Mouse (Mus musculus) CH12.LX (cell line): ENCODE data around the gene Dapk2. TPM values are rescaled to one million over a fixed set of nuclear protein-coding genes. Genes with fewer than 3 reads are reported as not detected.

Experiments
- DNase-seq: peaks from one replicate; pipeline ENCODE4 v3.0.0-alpha.2; 2013; ENCODE audit errors: extremely low read depth
- H3K27ac ChIP-seq: 2 replicates; pipeline ENCODE4 v1.5.1; 2012; ENCODE audit warnings: low read depth, mild to moderate bottlenecking, control low read depth, moderate library complexity; ENCODE audit not compliant: insufficient read depth
- H3K27me3 ChIP-seq: replicated peaks from 2 replicates; pipeline ENCODE3; 2012; ENCODE audit warnings: inconsistent platforms
- H3K36me3 ChIP-seq, 2 experiments: replicated peaks in 1 of 2; 2 replicates each; pipeline versions ENCODE3 to v1.6.1; 2012; ENCODE audit warnings: inconsistent platforms in 1 of 2, low read length in 1 of 2, mild to moderate bottlenecking in 1 of 2, mixed read lengths in 1 of 2, moderate library complexity in 1 of 2; ENCODE audit not compliant: control insufficient read depth in 1 of 2, insufficient read depth in 1 of 2
- H3K4me1 ChIP-seq, 2 experiments: 2 replicates each; pipeline ENCODE4 v1.6.1; 2012; ENCODE audit warnings: inconsistent platforms in 1 of 2, moderate library complexity in 1 of 2; ENCODE audit not compliant: insufficient read depth in 2 of 2, control insufficient read depth in 1 of 2
- H3K4me2 ChIP-seq: 2 replicates; pipeline ENCODE4 v1.6.1; 2012; ENCODE audit warnings: low read depth, mild to moderate bottlenecking, control low read depth; ENCODE audit not compliant: poor library complexity, insufficient read depth, severe bottlenecking
- H3K4me3 ChIP-seq, 3 experiments: fragments of 150-350 bp in 1 of 3; sonication (generic) in 1 of 3; replicated peaks in 1 of 3; 2 replicates each; pipeline versions ENCODE3 to v1.5.1; 2011 to 2012; ENCODE audit warnings: low read depth in 2 of 3, low read length in 2 of 3, mild to moderate bottlenecking in 2 of 3, moderate library complexity in 2 of 3, control low read depth in 1 of 3, improper control_type of control experiment in 1 of 3, inconsistent platforms in 1 of 3, mixed read lengths in 1 of 3; ENCODE audit not compliant: poor library complexity in 1 of 3
- H3K79me2 ChIP-seq: replicated peaks from 2 replicates; pipeline ENCODE4 v1.6.1; 2012; ENCODE audit warnings: mild to moderate bottlenecking, moderate library complexity; ENCODE audit not compliant: control insufficient read depth, poor library complexity, insufficient read depth, severe bottlenecking; ENCODE audit errors: extremely low read depth
- H3K9ac ChIP-seq: 2 replicates; pipeline ENCODE4 v1.6.1; 2012; ENCODE audit warnings: low read depth, mild to moderate bottlenecking, control low read depth, moderate library complexity; ENCODE audit not compliant: insufficient read depth
- H3K9me3 ChIP-seq: replicated peaks from 2 replicates; pipeline ENCODE3; 2012; ENCODE audit warnings: low read length, inconsistent platforms, mixed read lengths
- BHLHE40 ChIP-seq: IDR thresholded peaks from 2 replicates; pipeline ENCODE4 v1.6.1; 2011; ENCODE audit warnings: mild to moderate bottlenecking, low read depth, low read length, improper control_type of control experiment
- CHD1 ChIP-seq: IDR thresholded peaks from 2 replicates; pipeline ENCODE4 v1.6.1; 2012; ENCODE audit warnings: low read depth, low read length, improper control_type of control experiment, inconsistent platforms
- CTCF ChIP-seq, 2 experiments: IDR thresholded peaks in 1 of 2; conservative IDR thresholded peaks in 1 of 2; 2 replicates each; pipeline ENCODE4 v1.5.1; 2011 to 2012; ENCODE audit warnings: low read depth in 2 of 2, low read length in 2 of 2, improper control_type of control experiment in 1 of 2, inconsistent platforms in 1 of 2, mild to moderate bottlenecking in 1 of 2, moderate library complexity in 1 of 2
- E2F4 ChIP-seq: IDR thresholded peaks from 2 replicates; pipeline ENCODE4 v1.6.1; 2011; ENCODE audit warnings: low read depth, low read length, improper control_type of control experiment; ENCODE audit not compliant: insufficient replicate concordance
- ELF1 ChIP-seq: IDR thresholded peaks from 2 replicates; pipeline ENCODE4 v1.6.1; 2014; ENCODE audit warnings: low read depth, mild to moderate bottlenecking, inconsistent platforms, low read length, improper control_type of control experiment
- EP300 ChIP-seq: IDR thresholded peaks from 2 replicates; pipeline ENCODE4 v1.6.1; 2011; ENCODE audit warnings: low read length, improper control_type of control experiment
- GABPA ChIP-seq: IDR thresholded peaks from 2 replicates; pipeline ENCODE4 v1.6.1; 2012; ENCODE audit warnings: low read depth, low read length, improper control_type of control experiment, inconsistent platforms; ENCODE audit not compliant: insufficient replicate concordance
- HCFC1 ChIP-seq: IDR thresholded peaks from 2 replicates; pipeline ENCODE4 v1.6.1; 2012; ENCODE audit warnings: low read depth, mild to moderate bottlenecking, inconsistent platforms, low read length, improper control_type of control experiment
- MAX ChIP-seq: IDR thresholded peaks from 2 replicates; pipeline ENCODE4 v1.6.1; 2011; ENCODE audit warnings: low read length, improper control_type of control experiment
- MAZ ChIP-seq: IDR thresholded peaks from 2 replicates; pipeline ENCODE4 v1.6.1; 2012; ENCODE audit warnings: low read depth, mild to moderate bottlenecking, inconsistent platforms, low read length, improper control_type of control experiment, moderate library complexity
- MEF2A ChIP-seq: IDR thresholded peaks from 2 replicates; pipeline ENCODE4 v1.6.1; 2014; ENCODE audit warnings: low read depth, mild to moderate bottlenecking, inconsistent platforms, low read length, improper control_type of control experiment, borderline replicate concordance
- MXI1 ChIP-seq: IDR thresholded peaks from 2 replicates; pipeline ENCODE4 v1.6.1; 2011; ENCODE audit warnings: mild to moderate bottlenecking, low read depth, low read length, improper control_type of control experiment
- NELFE ChIP-seq: IDR thresholded peaks from 2 replicates; pipeline ENCODE4 v1.6.1; 2011; ENCODE audit warnings: low read depth, low read length, improper control_type of control experiment
- PAX5 ChIP-seq: IDR thresholded peaks from 2 replicates; pipeline ENCODE4 v1.6.1; 2012; ENCODE audit warnings: low read length, inconsistent platforms, mixed read lengths
- POLR2A ChIP-seq: IDR thresholded peaks from 2 replicates; pipeline ENCODE4 v1.6.1; 2011; ENCODE audit warnings: low read depth, mild to moderate bottlenecking, improper control_type of control experiment, low read length
- SIN3A ChIP-seq: IDR thresholded peaks from 2 replicates; pipeline ENCODE4 v1.6.1; 2012; ENCODE audit warnings: low read length, improper control_type of control experiment, inconsistent platforms
- TBP ChIP-seq: conservative IDR thresholded peaks from 2 replicates; pipeline ENCODE4 v1.6.1; 2011; ENCODE audit warnings: low read depth, low read length, improper control_type of control experiment
- TCF12 ChIP-seq: IDR thresholded peaks from 2 replicates; pipeline ENCODE4 v1.6.1; 2014; ENCODE audit warnings: low read depth, mild to moderate bottlenecking, inconsistent platforms, low read length, improper control_type of control experiment
- UBTF ChIP-seq: IDR thresholded peaks from 2 replicates; pipeline ENCODE4 v1.6.1; 2012; ENCODE audit warnings: low read depth, mild to moderate bottlenecking, inconsistent platforms, low read length, improper control_type of control experiment, moderate library complexity
- USF1 ChIP-seq: IDR thresholded peaks from 2 replicates; pipeline ENCODE4 v1.6.1; 2014; ENCODE audit warnings: low read depth, mild to moderate bottlenecking, inconsistent platforms, low read length, improper control_type of control experiment
- USF2 ChIP-seq: conservative IDR thresholded peaks from 2 replicates; pipeline ENCODE4 v1.6.1; 2011; ENCODE audit warnings: low read depth, low read length, improper control_type of control experiment
- ZKSCAN1 ChIP-seq: IDR thresholded peaks from 2 replicates; pipeline ENCODE4 v1.6.1; 2012; ENCODE audit warnings: low read depth, inconsistent platforms, low read length, improper control_type of control experiment, borderline replicate concordance
- ZMIZ1 ChIP-seq: IDR thresholded peaks from 2 replicates; pipeline ENCODE4 v1.6.1; 2012; ENCODE audit warnings: low read depth, mild to moderate bottlenecking, inconsistent platforms, low read length, improper control_type of control experiment
- ZNF384 ChIP-seq: IDR thresholded peaks from 2 replicates; pipeline ENCODE4 v1.6.1; 2012; ENCODE audit warnings: low read depth, low read length, improper control_type of control experiment, inconsistent platforms
- dilution Hi-C: fragments of 300-500 bp; cut with MboI; formaldehyde crosslinking; loops from 2 replicates; pipeline ENCODE4 v1.14.3; 2020; ENCODE audit warnings: low sequenced_read_pairs; ENCODE audit not compliant: extremely low pct_unique_long_range_greater_than_20kb, extremely low pct_ligation_motif_present
- in situ Hi-C: fragments of 300-500 bp; cut with MboI; formaldehyde crosslinking; loops from 3 replicates; pipeline ENCODE4 v1.14.3; 2019; ENCODE audit warnings: low sequenced_read_pairs, low pct_ligation_motif_present, low pct_unique_long_range_greater_than_20kb, mixed read lengths
- polyA plus RNA-seq: library from polyadenylated mRNA; unstranded; fragments of >175 nt; gene quantifications from 2 replicates; pipeline ENCODE4 v1.2.1, GENCODE M21; 2012; ENCODE audit warnings: low read depth; ENCODE audit not compliant: insufficient read length
- total RNA-seq, 2 experiments: library from RNA; depleted of rRNA; stranded (reverse); fragments of 300-350 nt in 1 of 2; fragments of >200 nt in 1 of 2; gene quantifications; 2 replicates each; pipeline ENCODE4 v1.2.3; 2012 to 2014

Gene Dapk2
- total and polyA plus RNA-seq, 3 experiments = 25.2 to 60.3 (median 39.0) TPM

DNA sequence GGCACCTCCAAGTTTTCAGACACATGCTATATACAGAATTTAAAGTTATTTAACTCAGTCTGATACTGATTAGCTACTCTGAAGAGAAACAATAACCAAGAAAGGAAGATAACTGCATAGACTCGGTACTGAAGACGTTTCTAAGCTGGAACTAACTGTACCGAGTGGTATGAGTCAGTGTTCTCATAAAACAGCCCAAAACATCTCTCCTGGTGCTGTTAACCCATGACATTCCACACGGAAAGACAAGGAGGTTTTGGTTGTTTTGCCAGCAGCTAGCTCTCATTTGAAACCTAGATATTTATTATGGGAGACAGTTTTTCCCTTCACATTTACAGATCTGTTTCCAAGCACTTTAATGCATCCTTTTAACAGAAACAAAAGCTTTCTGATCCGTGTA lies 34.4 kb upstream of the Dapk2 start:
- Histone ChIP-seq H3K79me2 (peaks cover 54% of the 10 kb centered on the region), H3K36me3 (peaks cover 8 to 29% of the 10 kb centered on the region in 2 experiments), H3K27ac (no peak overlapping the region), H3K9ac (peak overlapping the region; percentile 87), H3K4me2 (peak overlapping the region; percentile 96), H3K4me1 (peaks cover 2 to 45% of the 10 kb centered on the region in 2 experiments; a peak in 2 of 4 replicates), H3K9me3 (no peaks in the 10 kb centered on the region), H3K4me3 (peak overlapping the region; percentile 68 to 92 (median 86)), H3K27me3 (no peaks in the 10 kb centered on the region)
- in situ Hi-C loops (no loop called here), dilution Hi-C loops (no loop called here)
- no peak for DNase-seq
- no peak for TF ChIP-seq MAZ
- TF ChIP-seq MXI1 = no peak
- no peak for TF ChIP-seq ZNF384
- no peak for TF ChIP-seq USF1
- no peak for TF ChIP-seq SIN3A
- TF ChIP-seq EP300 = no peak
- no peak for TF ChIP-seq MEF2A
- no peak for TF ChIP-seq ZKSCAN1
- no peak for TF ChIP-seq ZMIZ1
- TF ChIP-seq PAX5 = no peak
- TF ChIP-seq GABPA = no peak
- no peak for TF ChIP-seq BHLHE40
- TF ChIP-seq UBTF = no peak
- no peak for TF ChIP-seq CHD1
- TF ChIP-seq E2F4 = no peak
- TF ChIP-seq POLR2A = no peak
- TF ChIP-seq USF2 = no peak
- no peak for TF ChIP-seq CTCF (conservative IDR thresholded peaks at IDR 0.05 in 1 of 2, IDR thresholded peaks at IDR 0.05 in 1 of 2; ENCODE audit: low read depth in 2 of 2, low read length in 2 of 2)

DNA sequence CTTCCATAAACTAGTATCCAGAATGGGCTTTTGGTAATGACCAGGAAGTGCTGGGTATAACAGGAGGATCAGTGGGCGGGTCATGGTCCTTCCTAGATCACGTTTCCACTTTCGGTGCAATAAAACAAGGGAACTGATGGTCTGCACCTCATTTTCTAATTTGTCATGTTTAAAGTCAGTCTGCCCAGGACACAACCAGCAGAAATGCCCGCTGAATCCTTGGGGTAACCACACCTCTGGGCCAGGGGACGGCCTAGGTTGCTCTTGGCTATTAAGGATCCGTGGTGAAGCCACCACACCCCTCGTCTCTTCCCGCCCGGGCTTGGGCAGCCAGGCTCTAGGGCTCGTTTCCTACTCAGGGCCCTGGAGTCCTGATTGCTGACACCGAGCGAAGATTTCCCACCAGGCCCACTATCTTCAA lies 33.9 kb upstream of the Dapk2 start:
- TF ChIP-seq TCF12 (0 out of 2 replicates have a peak, but pooled peaks have one; percentile 28), ELF1 (peak; percentile 63), BHLHE40 (peak; percentile 79), MXI1 (peak; percentile 2; the same call in 1 of the 2 replicates), HCFC1 (0 out of 2 replicates have a peak, but pooled peaks have one; percentile 20), MAX (0 out of 2 replicates have a peak, but pooled peaks have one; percentile 16), NELFE (no peak), TBP (no peak), ZMIZ1 (no peak)
- dilution Hi-C loops = no loop called here

More for the DNA sequence above, 33.9 kb upstream of the Dapk2 start:
- peak overlapping the region; percentile 87 for H3K9ac ChIP-seq
- peaks cover 8 to 26% of the 10 kb centered on the region in 2 experiments for H3K36me3 ChIP-seq
- no peaks in the 10 kb centered on the region for H3K27me3 ChIP-seq
- peak overlapping the region; percentile 68 to 92 (median 86) for H3K4me3 ChIP-seq
- peaks cover 54% of the 10 kb centered on the region for H3K79me2 ChIP-seq
- peak overlapping the region; percentile 96 for H3K4me2 ChIP-seq
- no peaks in the 10 kb centered on the region for H3K9me3 ChIP-seq
- peaks cover 2 to 45% of the 10 kb centered on the region in 2 experiments; a peak in 2 of 4 replicates for H3K4me1 ChIP-seq
- peak overlapping the region; percentile 41; the same call in 1 of the 2 replicates for H3K27ac ChIP-seq
- DNase-seq = no peak
- in situ Hi-C loops = no loop called here
